Mouse (Mus musculus) erythroblast, embryonic 14.5 days (primary cell): ENCODE data around the gene Hist1h2bq. TPM values are rescaled to one million over a fixed set of nuclear protein-coding genes. Genes with fewer than 3 reads are reported as not detected.
"Not testable (repeated sequence)": the region's sequence is repeated elsewhere in the genome, so short reads cannot be mapped to it uniquely, and the experiment has no call there.

ENCODE experiments used
- H3K27me3 ChIP-seq: 2 replicates; pipeline ENCODE4 v1.6.1; 2012; ENCODE audit warnings: inconsistent platforms; ENCODE audit not compliant: control insufficient read depth
- H3K36me3 ChIP-seq: 2 replicates; pipeline ENCODE4 v1.6.1; 2012; ENCODE audit warnings: mild to moderate bottlenecking, inconsistent platforms; ENCODE audit not compliant: control insufficient read depth
- H3K4me1 ChIP-seq: 2 replicates; pipeline ENCODE4 v1.6.1; 2012; ENCODE audit warnings: inconsistent platforms; ENCODE audit not compliant: control insufficient read depth
- H3K4me3 ChIP-seq: replicated peaks from 2 replicates; pipeline ENCODE3; 2012; ENCODE audit warnings: moderate library complexity, mild to moderate bottlenecking, inconsistent platforms
- H3K9me3 ChIP-seq: 2 replicates; pipeline ENCODE4 v1.6.1; 2012; ENCODE audit warnings: low read length, inconsistent platforms, mixed read lengths; ENCODE audit not compliant: control insufficient read depth
- GATA1 ChIP-seq: IDR thresholded peaks from 2 replicates; pipeline ENCODE4 v1.6.1; 2012; ENCODE audit warnings: low read length, inconsistent platforms, mixed read lengths
- TAL1 ChIP-seq: IDR thresholded peaks from 3 replicates; pipeline ENCODE4 v1.6.1; 2012; ENCODE audit warnings: low read length, inconsistent platforms, mixed read lengths
- polyA plus RNA-seq: library from polyadenylated mRNA; stranded (reverse); fragments of >175 nt; gene quantifications from 2 replicates; pipeline ENCODE4 v1.2.3, GENCODE M21; 2012

The Hist1h2bq gene
- polyA plus RNA-seq, 1 experiment: 20.2 TPM

DNA sequence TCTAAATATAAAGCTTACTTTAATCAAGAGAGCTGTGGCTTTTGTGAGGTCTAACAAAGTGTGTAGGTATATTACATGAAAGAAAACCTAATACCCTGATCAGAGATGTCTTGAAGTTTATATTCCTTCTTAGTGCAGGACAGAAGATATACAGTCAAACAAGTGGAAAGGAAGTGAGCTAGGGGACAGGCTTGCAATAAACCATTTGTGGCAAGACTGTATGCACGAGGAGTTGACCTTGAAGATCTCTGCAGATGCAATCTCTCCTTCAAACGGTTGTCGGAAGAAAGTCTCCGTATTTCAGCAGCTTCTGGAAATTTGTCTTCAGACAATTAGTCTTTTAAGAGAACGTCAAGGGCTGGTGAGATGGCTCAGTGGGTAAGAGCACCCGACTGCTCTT lies 20.1 kb downstream of the Hist1h2bq start:
- no peak for TF ChIP-seq TAL1
- Histone ChIP-seq H3K4me3 (peak overlapping the region; percentile 31), H3K4me1 (peaks cover 46% of the 10 kb centered on the region), H3K9me3 (no peaks in the 10 kb centered on the region), H3K36me3 (no peaks in the 10 kb centered on the region), H3K27me3 (peaks cover 11% of the 10 kb centered on the region)

DNA sequence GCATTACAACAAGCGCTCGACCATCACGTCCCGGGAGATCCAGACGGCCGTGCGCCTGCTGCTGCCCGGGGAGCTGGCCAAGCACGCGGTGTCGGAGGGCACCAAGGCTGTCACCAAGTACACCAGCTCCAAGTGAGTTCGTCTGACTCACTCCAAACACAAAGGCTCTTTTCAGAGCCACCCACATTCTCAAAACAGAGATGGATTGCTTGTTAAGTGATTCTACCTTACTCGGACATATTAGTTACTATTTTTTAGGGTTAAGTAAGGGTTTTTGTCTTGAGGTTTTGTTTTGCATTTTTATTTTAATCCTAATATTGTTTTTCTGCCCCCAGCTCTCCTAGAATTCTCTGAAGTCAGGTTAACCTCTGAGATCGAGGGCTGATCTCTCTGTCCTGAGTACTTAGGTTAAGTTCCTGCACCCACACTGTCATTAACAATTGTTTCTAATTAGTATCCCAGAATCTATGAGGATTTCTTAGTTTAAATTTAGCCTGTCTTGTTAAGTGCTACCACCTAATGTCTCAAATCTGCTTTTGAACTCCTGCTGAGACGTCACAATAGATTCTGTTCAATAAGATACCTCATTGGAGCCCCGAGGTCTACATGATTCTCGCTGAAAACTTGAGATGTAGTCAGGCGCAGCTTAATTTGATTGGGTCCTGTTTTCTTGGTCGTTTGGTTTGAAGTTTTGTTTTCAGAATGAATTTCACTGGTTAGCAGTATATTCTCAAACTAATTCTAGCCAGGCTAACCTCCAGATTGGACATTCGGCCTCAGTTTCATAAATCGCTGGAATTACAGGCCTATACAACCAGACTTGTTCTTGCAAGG lies 22.0 kb downstream of the Hist1h2bq start:
- H3K4me3 ChIP-seq: peak overlapping the region; percentile 67
- H3K9me3 ChIP-seq: no peaks in the 10 kb centered on the region
- no peaks in the 10 kb centered on the region for H3K36me3 ChIP-seq
- peaks cover 11% of the 10 kb centered on the region for H3K27me3 ChIP-seq
- H3K4me1 ChIP-seq: peaks cover 59% of the 10 kb centered on the region
- TF ChIP-seq GATA1: no peak

DNA sequence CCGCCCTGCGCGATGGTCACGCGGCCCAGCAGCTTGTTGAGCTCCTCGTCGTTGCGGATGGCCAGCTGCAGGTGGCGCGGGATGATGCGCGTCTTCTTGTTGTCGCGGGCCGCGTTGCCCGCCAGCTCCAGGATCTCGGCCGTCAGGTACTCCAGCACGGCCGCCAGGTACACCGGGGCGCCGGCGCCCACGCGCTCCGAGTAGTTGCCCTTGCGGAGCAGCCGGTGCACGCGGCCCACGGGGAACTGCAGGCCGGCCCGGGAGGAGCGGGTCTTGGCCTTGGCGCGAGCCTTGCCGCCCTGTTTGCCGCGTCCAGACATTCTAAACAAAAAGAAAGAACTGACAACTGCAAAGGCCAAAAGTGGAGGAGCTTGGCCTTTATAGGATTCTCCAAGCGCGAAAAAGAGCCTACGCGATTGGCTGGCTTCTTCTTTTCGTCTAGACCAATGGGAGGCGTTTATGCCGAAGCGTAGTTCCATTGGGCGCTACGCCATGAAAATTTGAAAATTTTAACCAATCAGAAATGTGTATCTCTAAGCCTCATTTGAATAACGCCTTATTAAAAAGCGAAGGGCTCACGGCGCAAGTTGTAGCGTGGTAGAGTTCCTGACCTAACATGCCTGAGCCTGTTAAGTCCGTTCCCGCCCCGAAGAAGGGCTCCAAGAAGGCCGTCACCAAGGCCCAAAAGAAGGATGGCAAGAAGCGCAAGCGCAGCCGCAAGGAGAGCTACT lies 22.9 kb downstream of the Hist1h2bq start, which contains the start of the genes Hist1h2an and Hist1h2bp:
Hist1h2an (minus strand) TSS at position 320 of the 731 bp plus-strand sequence.
Hist1h2bp (plus strand) TSS at position 563 of the 731 bp plus-strand sequence.
- H3K4me1 ChIP-seq: peaks cover 68% of the 10 kb centered on the region
- H3K27me3 ChIP-seq: peaks cover 11% of the 10 kb centered on the region

DNA sequence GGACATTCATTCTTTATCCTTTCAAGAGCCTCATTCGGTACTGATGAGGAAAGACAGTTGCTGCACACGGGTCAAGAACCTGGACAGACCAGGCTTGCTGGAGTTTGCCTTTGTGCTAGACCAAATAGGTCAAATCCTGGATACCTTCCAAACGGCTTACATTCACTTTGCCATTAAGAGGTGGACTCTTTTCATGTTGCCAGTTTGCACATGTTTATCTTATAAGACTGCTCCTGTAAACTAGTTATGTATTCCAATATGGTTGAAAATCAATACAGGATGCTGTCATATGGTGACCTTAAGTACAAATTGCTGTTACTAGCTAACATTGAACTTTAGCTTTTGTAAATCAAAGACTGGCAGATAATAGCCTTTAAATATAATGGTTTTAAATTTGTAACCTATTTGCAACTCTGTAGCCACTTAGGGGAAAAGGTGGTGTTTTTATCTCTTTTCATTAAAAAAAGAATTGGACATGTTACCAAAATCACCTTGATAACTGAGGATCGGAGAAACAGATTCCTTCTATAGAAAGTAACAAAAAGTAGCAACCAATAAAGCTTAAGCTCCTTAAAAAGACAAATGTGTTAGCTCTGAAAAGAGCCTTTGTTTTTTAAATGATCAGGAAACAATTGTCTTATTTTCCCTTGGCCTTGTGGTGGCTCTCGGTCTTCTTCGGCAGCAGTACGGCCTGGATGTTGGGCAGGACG lies 23.7 kb downstream of the Hist1h2bq start:
- H3K9me3 ChIP-seq: no peaks in the 10 kb centered on the region
- TF ChIP-seq GATA1 (no peak), TAL1 (no peak)
- peak overlapping the region; percentile 67 for H3K4me3 ChIP-seq
- no peaks in the 10 kb centered on the region for H3K36me3 ChIP-seq
- H3K27me3 ChIP-seq: peaks cover 11% of the 10 kb centered on the region
- H3K4me1 ChIP-seq: peaks cover 72% of the 10 kb centered on the region

More for the DNA sequence above, 22.9 kb downstream of the Hist1h2bq start, which contains the start of the genes Hist1h2an and Hist1h2bp:
- peak within 1 kb of the TSS; percentile 67 for H3K4me3 ChIP-seq
- H3K36me3 ChIP-seq, H3K9me3 ChIP-seq: not testable (repeated sequence)

DNA sequence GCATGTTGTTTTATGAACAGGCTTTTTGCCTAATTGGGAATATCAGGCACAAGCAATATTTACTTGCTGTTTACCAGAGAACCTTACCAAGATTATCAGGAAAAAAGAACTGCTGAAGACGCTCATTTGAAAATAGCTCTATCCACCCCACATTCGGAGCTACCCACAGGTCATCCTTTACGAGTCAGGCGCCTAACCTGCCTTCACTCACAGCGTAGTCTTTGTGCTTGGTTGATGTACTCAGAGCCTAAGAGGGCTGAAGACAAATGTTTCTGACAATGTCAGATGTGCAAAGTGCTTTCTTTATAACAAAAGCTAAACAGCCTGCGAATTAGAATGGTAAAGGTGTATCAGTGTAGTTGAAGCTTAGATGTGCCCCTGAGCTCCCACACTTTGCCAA lies 25.7 kb downstream of the Hist1h2bq start:
- peak overlapping the region; percentile 63 for H3K4me3 ChIP-seq
- TF ChIP-seq TAL1: no peak
- TF ChIP-seq GATA1: no peak
- peaks cover 76% of the 10 kb centered on the region for H3K4me1 ChIP-seq

DNA sequence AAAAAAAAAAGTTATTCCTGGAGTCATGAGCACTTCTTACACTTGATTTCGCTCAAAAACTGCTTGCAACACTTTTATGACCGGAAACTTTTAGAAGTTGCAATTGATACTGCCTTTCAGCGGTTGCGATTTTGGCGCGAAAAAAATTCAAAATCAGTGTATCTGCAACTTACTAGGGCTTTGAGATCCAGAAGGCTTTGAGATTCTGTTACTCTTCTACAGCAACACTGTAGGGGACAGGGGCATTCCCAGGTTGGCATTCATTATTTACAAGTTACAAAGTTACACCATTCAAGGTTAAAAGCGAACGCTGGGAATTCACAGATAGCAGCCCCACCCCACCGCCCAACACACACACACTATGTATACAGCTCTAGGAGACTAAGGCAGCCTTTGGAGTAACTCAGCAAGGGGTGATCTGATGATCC lies 26.2 kb downstream of the Hist1h2bq start:
- Histone ChIP-seq H3K4me3 (peak overlapping the region; percentile 63), H3K4me1 (peaks cover 74% of the 10 kb centered on the region), H3K9me3 (peaks cover 2% of the 10 kb centered on the region; the same call in 1 of the 2 replicates), H3K36me3 (peaks cover 8% of the 10 kb centered on the region), H3K27me3 (no peaks in the 10 kb centered on the region)
- TF ChIP-seq GATA1 (no peak), TAL1 (no peak)

More for the DNA sequence above, 25.7 kb downstream of the Hist1h2bq start:
- no peaks in the 10 kb centered on the region for H3K27me3 ChIP-seq
- H3K9me3 ChIP-seq: peaks cover 2% of the 10 kb centered on the region; the same call in 1 of the 2 replicates
- H3K36me3 ChIP-seq: peaks cover 8% of the 10 kb centered on the region

DNA sequence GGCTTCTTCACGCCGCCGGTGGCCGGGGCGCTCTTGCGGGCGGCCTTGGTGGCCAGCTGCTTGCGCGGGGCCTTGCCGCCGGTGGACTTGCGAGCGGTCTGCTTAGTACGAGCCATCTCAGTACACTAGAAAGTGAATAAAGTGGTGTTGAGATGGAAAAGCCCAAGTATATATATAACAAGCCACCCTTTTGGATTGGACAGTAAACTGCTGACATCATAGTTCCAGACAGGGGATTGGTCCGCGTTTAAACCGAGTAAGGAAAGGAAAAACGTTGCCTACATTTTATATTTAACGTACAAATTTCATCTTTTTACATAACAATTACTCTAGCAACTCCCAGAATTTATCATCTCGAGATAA lies 26.8 kb downstream of the Hist1h2bq start, which contains the start of gene Hist1h3i:
Hist1h3i (minus strand) TSS at position 116 of the 363 bp plus-strand sequence.
- peak within 1 kb of the TSS; percentile 88 for H3K4me3 ChIP-seq
- peaks cover 8% of the 10 kb centered on the region for H3K36me3 ChIP-seq
- no peak for TF ChIP-seq TAL1
- TF ChIP-seq GATA1: no peak
- peaks cover 2% of the 10 kb centered on the region; the same call in 1 of the 2 replicates for H3K9me3 ChIP-seq
- H3K4me1 ChIP-seq: peaks cover 73% of the 10 kb centered on the region
- H3K27me3 ChIP-seq: no peaks in the 10 kb centered on the region

DNA sequence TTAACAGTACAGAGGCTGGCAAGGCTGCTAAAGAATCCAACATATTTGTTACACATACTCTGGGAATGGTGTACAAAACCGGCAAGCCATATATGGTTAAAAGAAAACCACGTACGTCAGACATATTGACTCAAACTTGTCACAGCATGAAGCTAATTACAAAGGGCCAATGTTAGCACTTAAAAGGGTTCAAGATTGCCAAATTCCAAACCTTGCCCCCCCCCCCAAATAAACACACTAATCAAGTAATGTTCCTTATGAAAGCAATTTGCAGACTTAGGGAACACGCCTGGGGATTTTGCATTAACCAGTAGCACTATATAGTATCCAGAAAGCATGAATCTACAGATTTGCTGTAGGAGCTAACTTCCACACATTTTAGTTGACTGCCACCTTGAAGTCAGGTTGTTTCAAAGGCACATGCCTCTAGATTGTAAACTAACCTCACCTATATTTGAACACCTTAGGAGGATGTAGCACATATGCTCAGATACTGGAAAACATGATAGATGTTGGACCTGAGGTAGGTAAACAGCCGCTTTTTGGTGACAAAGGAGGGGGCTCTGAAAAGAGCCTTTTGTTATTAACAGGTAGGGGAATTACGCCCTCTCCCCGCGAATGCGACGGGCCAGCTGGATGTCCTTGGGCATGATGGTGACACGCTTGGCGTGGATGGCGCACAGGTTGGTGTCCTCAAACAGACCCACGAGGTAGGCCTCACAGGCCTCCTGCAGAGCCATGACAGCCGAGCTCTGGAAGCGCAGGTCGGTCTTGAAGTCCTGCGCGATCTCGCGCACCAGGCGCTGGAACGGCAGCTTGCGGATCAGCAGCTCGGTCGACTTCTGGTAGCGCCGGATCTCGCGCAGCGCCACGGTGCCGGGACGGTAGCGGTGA lies 27.4 kb downstream of the Hist1h2bq start:
- not testable (repeated sequence) for H3K27me3 ChIP-seq, H3K36me3 ChIP-seq, H3K9me3 ChIP-seq
- Histone ChIP-seq H3K4me1 (peaks cover 73% of the 10 kb centered on the region), H3K4me3 (peak overlapping the region; percentile 88)
